Comparison of ENCODE assay signal across 30 mouse cellular contexts in genomic region chr11:107559874-107560273, GRCm38 (mm10).
"Had no signal": no experiment of that assay in that cellular context is flagged by ENCODE, and none has a peak within 500 bp of the region (broad histone marks: within the 10 kb centered on the region; RNA-seq: fewer than 3 reads in every experiment).

No protein-coding gene starts in this region.

- H3K27ac ChIP-seq: left cerebral cortex, adult 2 months; limb, embryonic 10.5 days; limb, embryonic 12.5 days; limb, embryonic 13.5 days; limb, embryonic 15.5 days; liver, embryonic 13.5 days; liver, embryonic 14.5 days; liver, embryonic 15.5 days; lung, embryonic 15.5 days; macrophage; midbrain, embryonic 10.5 days; midbrain, embryonic 12.5 days; midbrain, embryonic 13.5 days; midbrain, embryonic 15.5 days; neural tube, embryonic 12.5 days had no signal

- DNase-seq: layer of hippocampus, postnatal 36 days; left cerebral cortex, postnatal 4 days; liver, embryonic 13.5 days; lung, adult 18-20 months; lung, adult 2 months; lung, embryonic 14.5 days; lung, postnatal 10 days; lung, postnatal 14 days; lung, postnatal 36 days; lung, postnatal 4 days; midbrain, embryonic 14.5 days had no signal

- ATAC-seq: lung, postnatal 0 days; midbrain, embryonic 13.5 days; midbrain, embryonic 15.5 days; midbrain, embryonic 16.5 days had no signal

- H3K4me2 ChIP-seq: limb, embryonic 12.5 days; limb, embryonic 13.5 days; limb, embryonic 15.5 days; liver, embryonic 13.5 days; liver, embryonic 15.5 days; lung, embryonic 14.5 days; lung, embryonic 15.5 days; midbrain, embryonic 11.5 days; midbrain, embryonic 12.5 days; midbrain, embryonic 13.5 days; midbrain, embryonic 15.5 days; neural tube, embryonic 12.5 days had no signal

- H3K9me3 ChIP-seq: limb, embryonic 10.5 days; limb, embryonic 12.5 days; limb, embryonic 13.5 days; limb, embryonic 15.5 days; liver, embryonic 13.5 days; liver, embryonic 15.5 days; lung, embryonic 15.5 days; megakaryocyte, embryonic 14.5 days; midbrain, embryonic 10.5 days; midbrain, embryonic 12.5 days; midbrain, embryonic 13.5 days; midbrain, embryonic 15.5 days; neural tube, embryonic 12.5 days had no signal

- H3K27me3 ChIP-seq: limb, embryonic 12.5 days; limb, embryonic 13.5 days; limb, embryonic 15.5 days; liver, embryonic 13.5 days; liver, embryonic 15.5 days; lung, embryonic 15.5 days; megakaryocyte, embryonic 14.5 days; midbrain, embryonic 12.5 days; midbrain, embryonic 13.5 days; midbrain, embryonic 15.5 days; neural tube, embryonic 12.5 days had no signal

- H3K9ac ChIP-seq: limb, embryonic 12.5 days; limb, embryonic 13.5 days; limb, embryonic 15.5 days; liver, embryonic 13.5 days; liver, embryonic 14.5 days; liver, embryonic 15.5 days; lung, embryonic 14.5 days; lung, embryonic 15.5 days; midbrain, embryonic 12.5 days; midbrain, embryonic 13.5 days; midbrain, embryonic 15.5 days; neural tube, embryonic 12.5 days had no signal

- H3K4me1 ChIP-seq: limb, embryonic 10.5 days; limb, embryonic 12.5 days; limb, embryonic 13.5 days; limb, embryonic 15.5 days; liver, embryonic 13.5 days; liver, embryonic 15.5 days; lung, embryonic 15.5 days; midbrain, embryonic 10.5 days; midbrain, embryonic 12.5 days; midbrain, embryonic 13.5 days; midbrain, embryonic 15.5 days; neural tube, embryonic 12.5 days had no signal

- H3K4me3 ChIP-seq: left cerebral cortex, adult 2 months; limb, embryonic 10.5 days; limb, embryonic 12.5 days; limb, embryonic 13.5 days; limb, embryonic 15.5 days; liver, embryonic 13.5 days; liver, embryonic 15.5 days; lung, embryonic 15.5 days; megakaryocyte, embryonic 14.5 days; midbrain, embryonic 10.5 days; midbrain, embryonic 12.5 days; midbrain, embryonic 13.5 days; midbrain, embryonic 15.5 days; myocyte; neural tube, embryonic 12.5 days had no signal
